Mouse (Mus musculus) thymus, postnatal 36 days (tissue): ENCODE measurements at regions not wholly inside any gene's neighbourhood (a gene's known extent, or its start where the extent isn't known, plus 50 kb on each side); places are given as distances from the start of the nearest gene placed in this dataset.
A peak's percentile ranks its signal among the peaks of the same experiment; 100 is the strongest.
"Not testable (repeated sequence)": the region's sequence is repeated elsewhere in the genome, so short reads cannot be mapped to it uniquely, and the experiment has no call there.

Experiments used
- DNase-seq, 2 experiments: peaks; one replicate each; pipeline ENCODE4 v3.0.0; 2022; ENCODE audit warnings: mixed read lengths in 2 of 2

- DNase-seq, result no peak
Observed at GRCm38 (mm10) chr2:78059801-78060416, 113.7 kb upstream of the Cwc22 start.

DNA sequence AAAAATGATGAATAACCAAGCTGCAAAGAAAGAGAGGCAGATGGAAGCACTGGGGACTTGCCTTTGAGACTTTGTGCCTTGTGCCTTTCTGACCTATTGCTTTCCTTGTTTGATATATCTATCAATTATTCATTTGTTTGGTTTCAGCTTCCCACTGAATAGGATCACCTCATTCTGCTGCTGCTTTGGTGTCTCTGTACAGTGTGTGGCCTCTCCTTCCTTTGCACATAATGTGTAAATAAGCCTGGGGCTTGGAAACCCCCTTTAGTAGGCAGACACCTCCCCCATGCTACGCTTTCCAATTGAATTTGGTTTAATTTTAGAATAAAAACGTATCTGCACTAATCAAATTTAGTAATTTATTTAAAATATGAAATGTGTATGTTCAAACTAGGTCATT is 112.8 kb upstream of the Cwc22 start:
- DNase-seq, result no peak

DNA sequence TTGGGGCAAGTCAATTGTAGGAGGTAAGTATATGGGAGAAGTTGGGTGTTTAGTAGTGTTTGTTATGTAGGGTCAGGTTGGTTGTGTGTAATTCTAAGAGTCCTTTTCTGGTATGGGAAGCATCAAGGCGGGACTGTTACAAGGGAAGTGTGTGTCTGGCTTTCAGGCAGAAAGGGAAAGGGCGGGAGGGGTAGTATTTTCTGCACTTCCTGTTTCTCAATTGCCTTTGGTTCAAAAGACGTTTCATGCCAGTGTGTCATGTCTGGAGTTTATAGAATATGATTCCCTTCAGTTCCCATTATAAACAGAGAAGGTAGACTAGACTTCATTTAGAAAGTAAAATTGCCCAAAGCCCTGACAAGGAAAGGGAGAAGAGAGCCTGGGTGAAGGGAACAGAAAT is 107.7 kb upstream of the Cwc22 start:
- no peak for DNase-seq

- DNase-seq, result no peak
Observed at GRCm38 (mm10) chr2:78050542-78050941, 104.4 kb upstream of the Cwc22 start.

- DNase-seq, result peak; percentile 11 to 29
Observed at GRCm38 (mm10) chr2:78049248-78049874, 103.2 kb upstream of the Cwc22 start.

- no peak for DNase-seq
Observed at GRCm38 (mm10) chr2:78048706-78049055, 102.5 kb upstream of the Cwc22 start.

- no peak for DNase-seq
Observed at GRCm38 (mm10) chr2:78048030-78048705, 102.0 kb upstream of the Cwc22 start.

- no peak for DNase-seq
Observed at GRCm38 (mm10) chr2:78027319-78027718, 81.1 kb upstream of the Cwc22 start.

- DNase-seq, result no peak
Observed at GRCm38 (mm10) chr2:78026808-78027207, 80.6 kb upstream of the Cwc22 start.

DNA sequence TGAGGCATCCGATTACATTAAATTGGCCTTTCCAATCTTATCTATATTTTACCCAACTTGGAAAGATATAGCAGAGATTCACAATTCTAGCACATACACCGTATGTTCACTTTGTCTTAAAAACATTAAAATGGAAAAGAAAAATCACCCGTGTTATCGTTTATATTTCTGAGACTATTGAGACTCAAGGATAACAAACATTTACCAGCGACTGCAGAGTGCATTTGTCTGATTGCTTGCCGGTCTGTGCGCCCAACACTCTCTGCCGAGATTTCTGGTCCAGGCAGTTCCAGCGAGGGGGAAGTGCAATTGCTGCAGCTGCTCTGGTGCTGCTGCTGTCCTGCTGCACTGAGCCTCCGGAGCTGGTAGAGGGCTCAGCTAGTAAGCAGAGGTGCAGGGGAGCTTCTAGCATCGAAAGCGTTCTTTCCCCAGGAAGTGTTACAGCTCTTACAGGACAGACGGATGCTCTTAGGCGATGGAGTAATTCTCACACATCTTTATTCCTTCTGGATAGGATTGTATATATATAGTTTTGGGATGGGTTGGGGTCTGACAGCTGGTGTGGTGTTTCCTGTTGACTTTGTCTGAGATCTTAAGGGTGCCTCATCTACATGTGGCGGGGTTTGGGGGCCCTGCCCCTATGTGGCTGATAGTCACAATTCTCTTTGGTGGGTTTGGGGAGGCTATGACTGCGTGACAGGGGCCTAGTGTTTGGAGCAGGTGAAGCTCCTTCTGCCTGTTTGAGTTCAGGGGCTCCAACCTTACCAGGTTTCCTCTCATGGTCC is 79.7 kb upstream of the Cwc22 start:
- DNase-seq, result no peak

DNA sequence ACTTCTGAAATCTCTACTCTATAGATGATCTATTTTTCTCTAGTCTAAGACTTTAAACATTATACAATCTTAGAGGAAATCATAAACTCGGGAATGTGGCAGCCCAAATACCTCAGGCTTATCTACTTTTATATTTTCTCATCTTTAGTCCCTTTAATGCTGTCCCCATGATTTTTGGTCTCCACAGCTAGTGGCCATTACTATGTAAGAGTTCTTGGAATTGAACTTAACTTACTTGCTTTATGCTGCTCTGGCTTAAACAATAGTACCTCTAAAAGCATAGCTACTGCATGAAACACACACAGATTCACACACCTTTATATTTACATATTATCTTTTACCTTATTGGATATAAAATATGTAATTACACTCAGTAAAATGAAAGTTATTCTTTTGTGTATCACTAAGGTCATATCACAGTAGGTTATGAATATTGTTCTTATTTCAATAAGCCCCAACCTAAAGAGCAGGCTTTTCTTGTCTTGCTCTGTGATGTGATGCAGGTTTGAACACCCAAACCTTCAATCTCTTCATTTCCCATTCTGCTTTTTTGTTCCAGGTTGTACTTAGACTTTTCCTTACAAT is 78.9 kb upstream of the Cwc22 start:
- no peak for DNase-seq

DNA sequence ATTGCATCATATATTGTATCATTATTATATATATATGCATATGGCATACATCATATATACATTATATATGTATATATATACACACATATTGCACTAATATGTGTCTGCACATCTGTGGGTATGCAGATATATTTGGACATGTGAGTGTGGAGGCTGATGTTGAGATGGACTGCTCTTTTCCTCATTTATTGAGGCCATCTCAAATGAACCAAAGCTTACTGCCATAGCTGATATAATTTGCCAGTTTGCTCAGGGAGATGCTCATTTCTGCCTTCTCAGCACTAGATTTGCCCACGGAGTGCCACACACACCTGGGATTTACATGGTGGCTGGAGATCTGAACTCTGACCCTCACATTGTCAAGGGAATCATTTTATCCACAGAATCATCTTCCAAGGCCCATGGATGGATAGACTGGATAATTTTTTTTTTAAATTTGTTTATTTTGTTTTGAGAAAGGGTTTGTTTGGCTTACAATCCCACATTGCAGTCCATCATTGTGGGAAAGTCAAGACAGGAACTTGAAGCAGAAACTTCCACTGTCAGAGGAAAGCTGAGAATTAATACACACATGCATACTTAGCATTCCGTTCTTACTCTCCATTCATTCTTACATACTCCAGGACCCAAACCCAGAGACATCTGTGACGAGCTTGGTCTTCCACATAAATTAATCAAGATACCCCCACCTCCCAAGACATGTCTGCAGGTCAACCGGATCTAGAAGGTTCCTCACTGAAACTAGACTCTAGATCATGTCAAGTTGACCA is 77.9 kb upstream of the Cwc22 start:
- no peak for DNase-seq

GRCm38 (mm10) chr2:78023416-78023815 is 77.2 kb upstream of the Cwc22 start:
- DNase-seq, result no peak

- no peak for DNase-seq
Observed at GRCm38 (mm10) chr2:78022756-78023155, 76.6 kb upstream of the Cwc22 start.

DNA sequence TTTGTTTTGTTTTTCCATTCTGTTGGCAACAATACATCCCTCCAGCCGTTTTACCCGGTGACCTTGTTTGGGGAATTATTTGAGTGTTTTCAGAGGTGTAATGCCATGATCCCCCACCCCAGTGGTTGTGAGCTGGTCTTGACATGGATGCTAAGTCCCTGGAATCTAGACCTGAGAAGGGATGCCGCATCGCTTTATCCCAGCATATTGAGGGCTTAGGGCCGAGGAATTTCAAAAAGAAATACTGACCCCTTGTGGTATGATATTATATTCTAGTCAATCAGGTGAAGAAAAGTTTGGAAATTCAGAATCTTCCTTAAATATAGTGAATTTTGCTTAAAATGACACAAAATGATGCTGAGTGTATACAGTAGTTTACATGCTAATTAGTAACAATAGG is 75.7 kb upstream of the Cwc22 start:
- DNase-seq, result no peak

DNA sequence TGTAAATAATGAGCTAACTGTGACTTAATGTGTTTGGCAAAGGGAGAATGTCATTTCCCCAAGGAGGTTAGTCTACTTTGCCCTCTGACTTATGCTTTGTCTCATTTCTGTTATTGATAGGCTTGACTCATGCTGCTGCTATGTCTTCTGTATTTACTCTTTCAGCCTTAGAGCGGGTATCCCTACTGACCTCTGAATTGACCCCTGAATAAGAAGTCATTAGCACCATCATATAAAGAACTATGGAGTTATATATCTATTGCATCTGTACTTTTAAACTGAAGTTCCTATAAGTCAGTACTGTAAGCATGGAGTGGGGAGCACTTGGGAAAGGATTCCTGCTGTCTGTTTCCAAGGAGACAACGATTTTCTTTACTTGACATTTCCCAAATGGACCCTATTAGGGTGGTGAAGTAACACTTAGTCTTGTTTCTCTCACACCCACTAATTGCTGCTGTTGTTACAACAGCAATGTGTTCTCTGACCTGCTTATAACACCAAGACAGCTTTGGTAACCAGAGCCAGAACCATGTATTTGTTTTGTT is 75.3 kb upstream of the Cwc22 start:
- DNase-seq, result no peak

DNA sequence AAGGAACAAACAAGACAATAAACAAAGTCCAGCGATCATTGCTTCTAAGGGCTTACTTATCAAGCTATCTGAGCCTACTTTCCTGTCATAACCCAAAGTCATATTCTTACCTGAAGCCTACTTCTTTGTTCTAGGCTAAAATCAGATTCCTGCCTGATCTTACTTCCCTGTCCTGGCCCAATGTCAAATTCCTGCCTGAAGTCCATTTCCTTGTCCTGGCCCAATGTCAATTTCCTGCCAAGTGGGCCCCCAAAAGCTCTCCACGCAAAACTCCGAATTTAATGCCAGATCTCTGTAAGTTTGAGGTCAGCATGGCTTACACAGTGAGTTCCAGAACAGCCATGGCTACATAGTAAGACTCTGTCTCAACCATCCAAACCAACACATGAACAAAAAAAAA is 74.3 kb upstream of the Cwc22 start:
- no peak for DNase-seq

GRCm38 (mm10) chr2:78019916-78020315 is 73.7 kb upstream of the Cwc22 start:
- DNase-seq, result no peak

- DNase-seq, result not testable (repeated sequence)
Observed at GRCm38 (mm10) chr2:78012441-78012840, 66.3 kb upstream of the Cwc22 start.

DNA sequence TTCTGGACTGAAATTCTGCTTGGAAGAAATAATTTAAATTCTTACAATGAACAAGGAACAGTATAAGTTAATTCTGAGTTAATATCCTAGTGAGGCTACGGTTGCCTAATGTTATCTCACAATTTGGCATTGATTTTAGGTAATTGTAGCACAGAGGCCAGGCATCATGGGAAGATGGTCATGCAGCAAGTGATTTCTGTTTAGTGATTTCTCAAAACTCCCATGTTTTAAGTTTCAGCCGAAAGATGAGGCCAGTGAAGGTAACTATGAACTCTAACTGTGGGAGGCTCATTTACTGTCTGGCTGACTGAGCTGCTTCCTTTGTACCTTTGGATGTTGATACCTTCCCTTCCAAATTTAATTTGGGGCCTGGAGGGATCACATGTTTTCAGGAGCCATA is 65.6 kb upstream of the Cwc22 start:
- no peak for DNase-seq

GRCm38 (mm10) chr2:78011051-78011800 is 65.1 kb upstream of the Cwc22 start:
- no peak for DNase-seq
